Mouse (Mus musculus): ENCODE results near the gene Olfr215. TPM values are rescaled to one million over a fixed set of nuclear protein-coding genes. Genes with fewer than 3 reads are reported as not detected.
"Not testable (repeated sequence)": the region's sequence is repeated elsewhere in the genome, so short reads cannot be mapped to it uniquely, and the experiment has no call there.

Olfr215 gene
- not detected in 2 replicates for polyA plus RNA-seq (2011; ENCODE audit: insufficient read length, low read depth, missing spikeins)

GRCm38 (mm10) chr6:116584095-116584494, at the start of gene Olfr215:
TSS of gene Olfr215 (minus strand) at chr6:116584195.
- H3K4me3 ChIP-seq (ENCODE audit: insufficient read depth, low read length) = no peak within 1 kb of the TSS
- no peaks in the 10 kb centered on the region for H3K4me1 ChIP-seq (ENCODE audit: control insufficient read depth, insufficient read depth, low read length)
- TF ChIP-seq CTCF (IDR thresholded peaks at IDR 0.05; ENCODE audit: borderline replicate concordance, insufficient read depth, low read length) (no peak), POLR2A (IDR thresholded peaks at IDR 0.05; ENCODE audit: low read depth, low read length) (no peak)
- H3K27ac ChIP-seq (ENCODE audit: insufficient read depth, low read length) = no peak within 1 kb of the TSS

- TF ChIP-seq POLR2A (IDR thresholded peaks at IDR 0.05; ENCODE audit: low read depth, low read length) (no peak), CTCF (IDR thresholded peaks at IDR 0.05; ENCODE audit: borderline replicate concordance, insufficient read depth, low read length) (peak; percentile 44)
- Histone ChIP-seq H3K27ac (ENCODE audit: insufficient read depth, low read length) (no peak overlapping the region), H3K4me3 (ENCODE audit: insufficient read depth, low read length) (no peak overlapping the region), H3K4me1 (ENCODE audit: control insufficient read depth, insufficient read depth, low read length) (no peaks in the 10 kb centered on the region)
Measured at GRCm38 (mm10) chr6:116632129-116632528, 48.1 kb upstream of the Olfr215 start.

- H3K27ac ChIP-seq (ENCODE audit: insufficient read depth, low read length) = no peak overlapping the region
- H3K4me1 ChIP-seq (ENCODE audit: control insufficient read depth, insufficient read depth, low read length) = no peaks in the 10 kb centered on the region
- TF ChIP-seq CTCF (IDR thresholded peaks at IDR 0.05; ENCODE audit: borderline replicate concordance, insufficient read depth, low read length) (no peak), POLR2A (IDR thresholded peaks at IDR 0.05; ENCODE audit: low read depth, low read length) (no peak)
- no peak overlapping the region for H3K4me3 ChIP-seq (ENCODE audit: insufficient read depth, low read length)
Measured at GRCm38 (mm10) chr6:116629766-116630165, 45.8 kb upstream of the Olfr215 start.

- TF ChIP-seq CTCF (IDR thresholded peaks at IDR 0.05; ENCODE audit: borderline replicate concordance, insufficient read depth, low read length) = no peak
- TF ChIP-seq POLR2A (IDR thresholded peaks at IDR 0.05; ENCODE audit: low read depth, low read length) = peak; percentile 67
- H3K27ac ChIP-seq (ENCODE audit: insufficient read depth, low read length) = no peak within 1 kb of the TSS
- H3K4me3 ChIP-seq (ENCODE audit: insufficient read depth, low read length) = peak within 1 kb of the TSS; percentile 78
- no peaks in the 10 kb centered on the region for H3K4me1 ChIP-seq (ENCODE audit: control insufficient read depth, insufficient read depth, low read length)
Measured at GRCm38 (mm10) chr6:116628539-116629171, 44.7 kb upstream of the Olfr215 start, which contains the start of gene Zfp422. TSS of gene Zfp422 (minus strand) at chr6:116628999.

- no peak for TF ChIP-seq POLR2A (IDR thresholded peaks at IDR 0.05; ENCODE audit: low read depth, low read length)
- TF ChIP-seq CTCF (IDR thresholded peaks at IDR 0.05; ENCODE audit: borderline replicate concordance, insufficient read depth, low read length) = no peak
Measured at GRCm38 (mm10) chr6:116628095-116628494, 44.1 kb upstream of the Olfr215 start.

GRCm38 (mm10) chr6:116626417-116626816, 42.4 kb upstream of the Olfr215 start:
- not testable (repeated sequence) for H3K27ac ChIP-seq (ENCODE audit: insufficient read depth, low read length); H3K4me3 ChIP-seq (ENCODE audit: insufficient read depth, low read length); H3K4me1 ChIP-seq (ENCODE audit: control insufficient read depth, insufficient read depth, low read length)

More at GRCm38 (mm10) chr6:116628095-116628494, 44.1 kb upstream of the Olfr215 start:
- Histone ChIP-seq H3K4me1 (ENCODE audit: control insufficient read depth, insufficient read depth, low read length) (no peaks in the 10 kb centered on the region), H3K27ac (ENCODE audit: insufficient read depth, low read length) (no peak overlapping the region), H3K4me3 (ENCODE audit: insufficient read depth, low read length) (peak overlapping the region; percentile 78)

GRCm38 (mm10) chr6:116621318-116622023, 37.5 kb upstream of the Olfr215 start:
- no peak overlapping the region for H3K4me3 ChIP-seq (ENCODE audit: insufficient read depth, low read length)
- H3K27ac ChIP-seq (ENCODE audit: insufficient read depth, low read length) = no peak overlapping the region
- H3K4me1 ChIP-seq (ENCODE audit: control insufficient read depth, insufficient read depth, low read length) = no peaks in the 10 kb centered on the region
- no peak for TF ChIP-seq POLR2A (IDR thresholded peaks at IDR 0.05; ENCODE audit: low read depth, low read length)
- no peak for TF ChIP-seq CTCF (IDR thresholded peaks at IDR 0.05; ENCODE audit: borderline replicate concordance, insufficient read depth, low read length)

GRCm38 (mm10) chr6:116618073-116618472, 34.1 kb upstream of the Olfr215 start:
- no peak for TF ChIP-seq POLR2A (IDR thresholded peaks at IDR 0.05; ENCODE audit: low read depth, low read length)
- TF ChIP-seq CTCF (IDR thresholded peaks at IDR 0.05; ENCODE audit: borderline replicate concordance, insufficient read depth, low read length) = no peak

GRCm38 (mm10) chr6:116615719-116616118, 31.7 kb upstream of the Olfr215 start:
- no peak overlapping the region for H3K27ac ChIP-seq (ENCODE audit: insufficient read depth, low read length)
- TF ChIP-seq CTCF (IDR thresholded peaks at IDR 0.05; ENCODE audit: borderline replicate concordance, insufficient read depth, low read length) = no peak
- no peak for TF ChIP-seq POLR2A (IDR thresholded peaks at IDR 0.05; ENCODE audit: low read depth, low read length)
- no peak overlapping the region for H3K4me3 ChIP-seq (ENCODE audit: insufficient read depth, low read length)
- H3K4me1 ChIP-seq (ENCODE audit: control insufficient read depth, insufficient read depth, low read length) = no peaks in the 10 kb centered on the region

More at GRCm38 (mm10) chr6:116618073-116618472, 34.1 kb upstream of the Olfr215 start:
- H3K27ac ChIP-seq (ENCODE audit: insufficient read depth, low read length) = no peak overlapping the region
- H3K4me1 ChIP-seq (ENCODE audit: control insufficient read depth, insufficient read depth, low read length) = no peaks in the 10 kb centered on the region
- H3K4me3 ChIP-seq (ENCODE audit: insufficient read depth, low read length) = no peak overlapping the region

- Histone ChIP-seq H3K4me3 (ENCODE audit: insufficient read depth, low read length) (no peak overlapping the region), H3K27ac (ENCODE audit: insufficient read depth, low read length) (no peak overlapping the region), H3K4me1 (ENCODE audit: control insufficient read depth, insufficient read depth, low read length) (no peaks in the 10 kb centered on the region)
- TF ChIP-seq POLR2A (IDR thresholded peaks at IDR 0.05; ENCODE audit: low read depth, low read length) (no peak), CTCF (IDR thresholded peaks at IDR 0.05; ENCODE audit: borderline replicate concordance, insufficient read depth, low read length) (no peak)
Measured at GRCm38 (mm10) chr6:116607230-116607629, 23.2 kb upstream of the Olfr215 start.

GRCm38 (mm10) chr6:116600969-116601368, 17.0 kb upstream of the Olfr215 start:
- not testable (repeated sequence) for H3K4me1 ChIP-seq (ENCODE audit: control insufficient read depth, insufficient read depth, low read length); H3K27ac ChIP-seq (ENCODE audit: insufficient read depth, low read length); H3K4me3 ChIP-seq (ENCODE audit: insufficient read depth, low read length)
